Mouse (Mus musculus) testis, postnatal 14 days (tissue): ENCODE measurements around the gene Dgkz.

Source experiments
- DNase-seq: peaks from one replicate; pipeline ENCODE4 v3.0.0; 2021; ENCODE audit warnings: low spot score

Gene Dgkz

DNA sequence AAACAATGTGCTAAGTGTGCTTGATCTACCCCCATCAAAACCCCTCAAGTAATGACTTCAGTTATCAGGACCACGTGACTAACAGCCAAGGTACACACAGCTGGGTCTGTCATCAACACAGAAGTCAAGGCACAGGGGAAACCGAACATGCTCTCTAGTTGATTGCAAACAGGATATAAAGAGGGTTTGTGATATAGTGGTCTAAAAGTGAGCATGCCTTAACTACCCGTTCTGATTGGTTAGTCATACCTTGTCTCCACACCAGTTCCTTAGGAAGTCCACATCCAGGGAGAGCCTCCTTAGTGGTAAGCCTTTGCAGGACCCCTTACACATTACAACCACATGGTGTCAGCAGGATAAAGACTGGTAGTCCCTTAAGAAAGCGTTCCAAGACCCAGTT is 55.5 kb downstream of the Dgkz start:
- no peak for DNase-seq

- no peak for DNase-seq
Observed at GRCm38 (mm10) chr2:91917096-91917495, 58.6 kb downstream of the Dgkz start.

DNA sequence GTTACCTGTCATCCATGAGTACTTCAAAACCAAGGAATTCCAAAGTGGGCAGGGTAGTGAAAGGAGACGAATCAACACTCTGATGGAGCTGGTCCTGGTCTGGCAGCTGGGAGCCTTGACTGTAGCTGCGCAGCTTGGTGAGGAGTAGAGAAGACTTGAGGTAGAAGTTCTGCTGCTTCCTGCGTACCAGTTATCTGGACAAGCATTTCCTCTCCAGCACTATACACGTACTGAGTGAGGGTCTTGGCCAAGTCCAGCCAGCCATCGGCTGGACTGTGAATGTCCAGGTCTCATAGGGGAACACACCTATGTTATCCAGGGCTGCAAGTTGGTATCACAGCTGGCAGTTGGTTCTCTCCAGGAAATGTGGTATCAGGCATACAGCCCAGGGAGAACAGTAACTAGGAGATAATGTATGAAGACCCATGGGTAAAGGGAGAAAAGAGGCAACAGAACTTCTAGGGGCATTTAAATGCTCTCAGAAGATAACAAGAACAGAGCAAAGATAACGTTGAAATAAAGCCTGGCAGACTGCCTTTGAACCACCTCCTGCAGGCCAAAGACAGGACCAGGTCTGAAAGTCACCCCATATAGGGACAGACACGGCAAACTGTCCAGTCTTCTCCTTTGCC is 59.2 kb downstream of the Dgkz start:
- DNase-seq, result no peak

DNA sequence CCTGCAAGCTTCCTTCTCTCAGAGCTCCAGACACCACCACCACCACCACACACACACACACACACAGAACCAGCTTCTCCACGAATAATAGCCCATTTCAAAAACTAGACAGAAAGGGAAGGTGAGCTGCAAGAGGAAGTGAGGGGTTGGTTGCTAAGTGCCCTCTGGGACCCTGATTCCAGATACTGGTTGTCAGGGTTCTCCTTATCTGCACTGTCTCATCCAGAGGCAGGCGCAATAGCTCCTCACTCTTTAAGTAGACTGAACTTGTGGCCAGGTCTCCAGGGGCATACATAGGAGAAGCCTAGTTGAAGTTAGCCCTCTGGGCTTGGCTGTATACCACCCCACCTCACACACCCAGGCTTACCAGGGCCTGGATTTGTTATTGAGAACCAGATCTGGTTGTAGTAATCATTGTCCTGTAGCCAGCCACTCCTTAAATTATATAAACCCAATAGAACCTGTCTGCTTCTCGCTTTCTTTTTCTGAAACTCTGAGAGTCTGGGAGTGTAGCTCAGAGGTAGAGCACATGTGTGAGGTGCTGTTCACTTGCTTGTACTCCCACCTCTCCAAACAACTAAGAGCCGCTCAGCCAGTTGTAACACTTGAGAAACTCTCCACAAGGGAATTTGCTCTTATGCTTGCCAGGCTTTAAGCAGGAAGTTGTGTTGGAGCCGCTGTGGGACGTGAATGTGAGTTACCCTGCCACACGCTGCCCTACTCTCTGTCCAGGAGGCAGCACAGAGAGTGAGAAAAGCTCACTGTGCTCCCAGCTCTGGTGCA is 62.1 kb downstream of the Dgkz start:
- no peak for DNase-seq

GRCm38 (mm10) chr2:91912616-91913015 is 63.0 kb downstream of the Dgkz start:
- DNase-seq, result no peak

DNA sequence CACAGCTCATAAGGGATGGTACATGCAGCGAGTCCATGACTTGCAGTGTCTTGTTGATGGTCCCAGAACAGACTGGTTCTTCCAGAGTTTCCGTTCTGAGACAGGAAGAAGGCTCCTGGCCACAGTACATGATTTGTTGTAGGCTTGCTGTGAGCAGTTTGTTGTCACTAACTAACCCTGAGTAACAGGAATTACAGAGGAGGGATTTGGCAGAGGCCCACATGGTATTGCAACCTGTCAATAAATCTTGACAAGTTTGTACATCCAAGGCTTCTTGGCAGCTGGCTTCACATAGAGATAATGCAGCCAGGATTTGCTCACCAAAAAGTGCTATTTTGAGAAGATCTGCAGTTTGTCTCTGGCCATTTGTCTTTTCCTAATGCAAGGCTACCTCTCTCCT is 69.5 kb downstream of the Dgkz start:
- no peak for DNase-seq

- DNase-seq, result no peak
Observed at GRCm38 (mm10) chr2:91904618-91905307, 70.9 kb downstream of the Dgkz start.

DNA sequence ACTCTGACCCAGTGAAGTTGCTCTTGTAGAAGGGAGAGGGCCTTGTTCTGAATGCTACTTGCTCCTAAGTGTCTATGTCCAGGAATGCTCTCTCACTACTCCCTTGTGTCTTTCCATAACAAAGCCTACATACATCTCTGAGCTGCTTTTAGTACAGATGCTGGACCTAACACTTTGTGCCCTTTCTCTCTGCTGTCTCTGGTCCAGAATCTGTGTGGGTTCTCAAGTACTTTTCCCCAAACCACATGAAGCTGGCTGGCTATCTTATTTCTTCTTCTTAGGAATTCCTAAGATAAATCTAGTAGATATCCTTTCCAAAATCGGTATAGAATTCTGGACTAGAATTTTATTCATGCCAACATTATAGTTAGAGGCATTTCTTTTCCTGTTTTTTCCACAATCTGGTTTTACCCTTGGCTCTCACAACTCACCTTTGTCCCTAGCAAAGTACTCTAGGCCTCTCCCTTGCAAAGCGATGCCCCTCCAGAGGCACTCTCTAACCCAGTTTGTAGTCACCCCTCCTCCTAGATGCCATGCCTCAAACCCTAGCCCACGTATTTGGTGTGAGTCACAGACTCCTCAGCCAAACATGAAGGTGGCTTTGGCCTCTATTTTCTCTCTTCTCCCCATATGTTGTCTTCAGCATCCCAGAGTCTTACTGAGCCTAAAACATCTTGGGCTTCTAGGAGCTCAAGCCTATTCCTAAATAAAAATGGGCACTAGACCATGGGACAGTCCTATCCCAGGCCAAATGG is 72.3 kb downstream of the Dgkz start:
- no peak for DNase-seq

DNA sequence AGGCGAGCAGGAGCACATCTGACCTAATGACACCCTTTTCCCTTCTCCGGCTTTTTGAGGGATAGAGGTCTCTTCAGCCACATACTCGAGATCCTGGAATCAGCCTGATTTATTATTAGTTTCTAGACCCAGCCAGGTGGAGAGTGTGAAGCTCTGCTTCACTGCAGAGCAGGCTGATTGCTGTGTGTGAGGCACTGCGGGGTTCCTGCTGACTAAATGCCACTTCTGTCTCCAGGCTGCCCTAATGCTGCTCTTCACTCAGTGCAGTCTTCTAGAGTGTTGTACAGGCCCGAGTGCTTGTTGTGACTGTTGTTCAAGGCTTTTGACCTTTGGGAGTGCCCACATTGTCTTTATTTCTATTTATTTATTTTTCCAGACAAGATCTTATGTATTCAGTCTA is 73.3 kb downstream of the Dgkz start:
- DNase-seq, result no peak

DNA sequence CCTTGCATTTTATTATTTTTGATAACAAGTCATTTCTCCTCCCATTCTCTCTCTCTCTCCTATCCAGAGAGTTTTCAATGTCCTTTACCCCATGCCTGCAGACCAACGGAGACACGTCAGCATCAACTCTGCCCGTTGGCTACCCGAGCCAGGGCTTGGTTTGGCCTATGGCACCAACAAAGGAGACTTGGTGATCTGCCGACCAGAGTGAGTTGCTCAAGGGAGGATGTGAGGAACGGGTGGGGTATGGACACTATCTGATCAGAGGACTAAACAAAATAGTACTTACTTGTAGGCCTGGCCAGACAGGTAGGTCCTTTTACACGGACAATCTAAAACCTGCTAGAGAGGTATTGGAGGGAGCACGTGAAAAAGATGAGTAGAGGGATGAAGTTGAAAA is 75.2 kb downstream of the Dgkz start:
- DNase-seq, result no peak

DNA sequence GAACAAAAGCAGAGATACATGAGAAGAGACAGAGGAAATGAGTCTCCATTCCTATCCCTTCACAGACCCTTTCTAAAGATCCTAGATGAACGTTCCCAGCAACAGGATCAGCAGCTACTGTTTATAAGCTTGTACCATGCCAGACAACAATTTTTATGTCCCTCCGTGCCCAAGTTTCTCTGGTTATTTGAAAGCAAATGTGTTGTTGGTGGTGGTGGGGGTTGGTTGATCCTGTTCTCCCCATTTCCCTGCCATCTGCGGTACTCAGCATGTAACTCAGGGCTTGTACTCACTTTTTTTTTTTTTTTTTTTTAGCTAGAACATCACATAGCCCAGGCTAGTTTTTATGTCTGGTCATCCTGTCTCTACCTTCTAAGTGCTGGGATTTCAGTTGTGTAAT is 76.5 kb downstream of the Dgkz start:
- DNase-seq, result no peak

GRCm38 (mm10) chr2:91897968-91898367 is 77.7 kb downstream of the Dgkz start:
- no peak for DNase-seq

DNA sequence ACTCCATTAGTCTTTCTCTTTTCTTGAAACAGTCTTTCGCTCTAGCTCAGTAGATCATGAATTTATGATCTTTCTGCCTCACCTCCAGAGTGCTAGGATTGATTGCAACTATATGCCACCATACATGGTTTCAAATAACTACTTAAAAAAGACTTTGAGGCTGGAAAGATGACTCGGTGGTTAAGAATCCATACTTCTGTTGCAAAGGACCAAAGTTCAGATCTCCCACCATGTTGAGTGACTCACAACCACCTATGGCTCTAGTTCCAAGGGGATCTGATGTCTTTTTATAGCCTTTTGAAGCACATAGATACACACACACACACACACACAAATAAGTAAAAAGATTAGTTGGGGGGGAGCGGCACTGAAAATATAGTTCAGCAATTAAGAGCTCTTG is 80.3 kb downstream of the Dgkz start:
- DNase-seq, result no peak

GRCm38 (mm10) chr2:91894716-91895115 is 80.9 kb downstream of the Dgkz start:
- no peak for DNase-seq

GRCm38 (mm10) chr2:91884616-91885015 is 91.0 kb downstream of the Dgkz start:
- no peak for DNase-seq

- DNase-seq, result no peak
Observed at GRCm38 (mm10) chr2:91883961-91884360, 91.7 kb downstream of the Dgkz start.
